Mouse (Mus musculus): ENCODE results near the gene Cdkl3. TPM values are rescaled to one million over a fixed set of nuclear protein-coding genes. Genes with fewer than 3 reads are reported as not detected.

Cdkl3 gene
- polyA plus RNA-seq, 2 experiments = 0.75 to 0.81 TPM

DNA sequence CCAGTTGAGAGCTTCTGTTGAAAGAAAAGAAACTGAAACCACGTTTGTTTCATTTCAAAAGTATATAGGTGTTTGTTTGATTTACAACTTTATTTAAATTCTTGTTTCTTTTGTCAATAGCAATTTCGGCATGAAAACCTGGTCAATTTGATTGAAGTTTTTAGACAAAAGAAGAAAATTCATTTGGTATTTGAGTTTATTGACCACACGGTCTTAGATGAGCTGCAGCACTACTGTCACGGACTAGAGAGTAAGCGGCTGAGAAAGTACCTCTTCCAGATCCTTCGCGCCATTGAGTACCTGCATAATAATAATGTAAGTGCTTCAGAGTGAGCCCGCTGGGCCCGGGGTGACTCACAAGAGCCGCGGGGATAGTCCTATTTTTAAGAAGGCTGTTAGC lies 7.0 kb downstream of the Cdkl3 start:
- WGBS (ENCODE audit: insufficient replicate concordance) = 75% methylated on average over 11 of the region's 11 CpGs
- no peaks in the 10 kb centered on the region for H3K36me3 ChIP-seq (replicated peaks; ENCODE audit: control insufficient read depth, insufficient read depth, low read depth)
- no peak for DNase-seq (ENCODE audit: low read depth in 3 of 3, low spot score in 3 of 3)
- H3K4me1 ChIP-seq (replicated peaks; ENCODE audit: control insufficient read depth in 2 of 2, insufficient read depth in 2 of 2, low read length in 1 of 2) = no peaks in the 10 kb centered on the region
- no peaks in the 10 kb centered on the region for H3K9me3 ChIP-seq (ENCODE audit: control insufficient read depth, low read length)
- no peak overlapping the region for H3K4me3 ChIP-seq (ENCODE audit: insufficient read depth in 1 of 2, low read depth in 2 of 2, low read length in 2 of 2)
- H3K27ac ChIP-seq = no peak overlapping the region
- H3K27me3 ChIP-seq (ENCODE audit: control insufficient read depth, insufficient read depth, low read length) = no peaks in the 10 kb centered on the region
- no peak overlapping the region for H3K9ac ChIP-seq (replicated peaks)
- H3K4me2 ChIP-seq (ENCODE audit: low read depth) = no peak overlapping the region
- TF ChIP-seq EP300 (IDR thresholded peaks at IDR 0.05; ENCODE audit: low read depth) (no peak), CTCF (IDR thresholded peaks at IDR 0.05; ENCODE audit: low read depth) (no peak)
- ATAC-seq (ENCODE audit: insufficient read depth) = no peak

- no peak for DNase-seq (ENCODE audit: low read depth in 3 of 3, low spot score in 3 of 3)
- no peak overlapping the region for H3K27ac ChIP-seq
- H3K9ac ChIP-seq (replicated peaks) = no peak overlapping the region
- H3K4me2 ChIP-seq (ENCODE audit: low read depth) = no peak overlapping the region
- WGBS (ENCODE audit: insufficient replicate concordance) = 67% methylated on average over 5 of the region's 5 CpGs
- no peaks in the 10 kb centered on the region for H3K4me1 ChIP-seq (replicated peaks; ENCODE audit: control insufficient read depth in 2 of 2, insufficient read depth in 2 of 2, low read length in 1 of 2)
- no peak for ATAC-seq (ENCODE audit: insufficient read depth)
- no peaks in the 10 kb centered on the region for H3K27me3 ChIP-seq (ENCODE audit: control insufficient read depth, insufficient read depth, low read length)
- no peaks in the 10 kb centered on the region for H3K9me3 ChIP-seq (ENCODE audit: control insufficient read depth, low read length)
- TF ChIP-seq CTCF (IDR thresholded peaks at IDR 0.05; ENCODE audit: low read depth) (no peak), EP300 (IDR thresholded peaks at IDR 0.05; ENCODE audit: low read depth) (no peak)
- H3K36me3 ChIP-seq (replicated peaks; ENCODE audit: control insufficient read depth, insufficient read depth, low read depth) = no peaks in the 10 kb centered on the region
- no peak overlapping the region for H3K4me3 ChIP-seq (ENCODE audit: insufficient read depth in 1 of 2, low read depth in 2 of 2, low read length in 2 of 2)
Observed at GRCm38 (mm10) chr11:52011541-52011940, 7.5 kb downstream of the Cdkl3 start.

DNA sequence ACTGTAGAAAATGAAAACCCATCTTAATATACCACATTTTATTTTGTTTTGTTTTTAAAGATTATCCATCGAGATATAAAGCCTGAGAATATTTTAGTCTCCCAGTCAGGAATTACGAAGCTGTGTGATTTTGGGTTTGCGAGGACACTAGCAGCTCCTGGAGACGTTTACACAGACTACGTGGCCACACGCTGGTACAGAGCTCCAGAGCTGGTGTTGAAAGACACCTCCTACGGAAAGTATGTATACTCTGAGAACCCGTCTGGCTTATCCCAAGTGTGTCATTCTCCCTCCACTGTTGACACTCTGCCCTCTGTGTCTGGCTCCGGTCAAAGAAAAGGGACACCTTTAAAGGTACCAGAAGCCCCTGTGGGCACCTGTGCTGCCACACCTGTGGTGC lies 14.2 kb downstream of the Cdkl3 start:
- Histone ChIP-seq H3K4me2 (ENCODE audit: low read depth) (no peak overlapping the region), H3K4me1 (replicated peaks; ENCODE audit: control insufficient read depth in 2 of 2, insufficient read depth in 2 of 2, low read length in 1 of 2) (no peaks in the 10 kb centered on the region), H3K9me3 (ENCODE audit: control insufficient read depth, low read length) (no peaks in the 10 kb centered on the region), H3K27ac (no peak overlapping the region), H3K27me3 (ENCODE audit: control insufficient read depth, insufficient read depth, low read length) (no peaks in the 10 kb centered on the region), H3K9ac (replicated peaks) (no peak overlapping the region), H3K36me3 (replicated peaks; ENCODE audit: control insufficient read depth, insufficient read depth, low read depth) (no peaks in the 10 kb centered on the region), H3K4me3 (ENCODE audit: insufficient read depth in 1 of 2, low read depth in 2 of 2, low read length in 2 of 2) (no peak overlapping the region)
- 73% methylated on average over 9 of the region's 9 CpGs for WGBS (ENCODE audit: insufficient replicate concordance)
- DNase-seq (ENCODE audit: low read depth in 3 of 3, low spot score in 3 of 3) (no peak), ATAC-seq (ENCODE audit: insufficient read depth) (no peak)
- TF ChIP-seq EP300 (IDR thresholded peaks at IDR 0.05; ENCODE audit: low read depth) (no peak), CTCF (IDR thresholded peaks at IDR 0.05; ENCODE audit: low read depth) (no peak)

DNA sequence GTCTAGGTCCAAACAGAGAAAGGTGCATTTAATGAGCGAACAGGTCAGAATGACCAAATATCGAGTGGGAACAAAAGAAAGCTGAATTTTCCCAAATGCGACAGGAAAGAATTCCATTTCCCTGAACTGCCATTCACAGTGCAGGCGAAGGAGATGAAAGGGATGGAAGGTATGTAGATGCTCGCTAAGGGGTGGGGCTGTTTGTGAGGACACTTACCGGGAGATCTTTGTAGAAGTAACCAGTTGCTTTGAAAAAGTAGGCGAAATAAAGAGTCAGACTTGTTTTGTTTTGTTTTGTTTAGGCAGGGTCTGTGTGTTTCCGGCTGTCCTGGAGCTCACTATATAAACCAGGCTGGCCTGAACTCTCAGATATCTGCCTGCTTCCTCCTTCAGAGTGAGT lies 28.3 kb downstream of the Cdkl3 start:
- Histone ChIP-seq H3K4me3 (ENCODE audit: insufficient read depth in 1 of 2, low read depth in 2 of 2, low read length in 2 of 2) (no peak overlapping the region), H3K27me3 (ENCODE audit: control insufficient read depth, insufficient read depth, low read length) (no peaks in the 10 kb centered on the region), H3K9ac (replicated peaks) (no peak overlapping the region), H3K36me3 (replicated peaks; ENCODE audit: control insufficient read depth, insufficient read depth, low read depth) (no peaks in the 10 kb centered on the region), H3K4me1 (replicated peaks; ENCODE audit: control insufficient read depth in 2 of 2, insufficient read depth in 2 of 2, low read length in 1 of 2) (no peaks in the 10 kb centered on the region), H3K9me3 (ENCODE audit: control insufficient read depth, low read length) (no peaks in the 10 kb centered on the region), H3K4me2 (ENCODE audit: low read depth) (no peak overlapping the region), H3K27ac (no peak overlapping the region)
- DNase-seq (ENCODE audit: low read depth in 3 of 3, low spot score in 3 of 3) (no peak), ATAC-seq (ENCODE audit: insufficient read depth) (no peak)
- TF ChIP-seq CTCF (IDR thresholded peaks at IDR 0.05; ENCODE audit: low read depth) (no peak), EP300 (IDR thresholded peaks at IDR 0.05; ENCODE audit: low read depth) (no peak)
- WGBS (ENCODE audit: insufficient replicate concordance) = 54% methylated on average over 8 of the region's 8 CpGs

DNA sequence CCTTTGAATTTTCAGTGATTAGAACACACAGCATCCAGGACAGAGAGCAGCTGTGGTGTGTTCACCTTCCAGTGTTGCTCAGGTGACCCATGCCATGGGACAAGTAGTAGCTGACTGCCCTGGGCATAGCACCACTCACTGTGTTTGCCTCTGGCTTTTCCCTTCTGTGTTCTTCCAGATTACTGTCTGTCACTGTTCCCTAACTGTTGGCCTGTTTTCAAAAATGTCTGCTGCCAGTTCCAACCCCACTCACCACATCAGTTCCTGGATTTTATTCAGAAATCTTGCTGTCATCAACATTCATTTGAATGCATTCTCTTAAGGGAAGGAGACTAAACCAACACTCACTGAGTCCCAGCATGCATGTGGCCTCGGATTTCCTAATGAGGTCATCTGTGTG lies 29.9 kb downstream of the Cdkl3 start:
- Histone ChIP-seq H3K4me2 (ENCODE audit: low read depth) (no peak overlapping the region), H3K4me3 (ENCODE audit: insufficient read depth in 1 of 2, low read depth in 2 of 2, low read length in 2 of 2) (no peak overlapping the region), H3K36me3 (replicated peaks; ENCODE audit: control insufficient read depth, insufficient read depth, low read depth) (no peaks in the 10 kb centered on the region), H3K4me1 (replicated peaks; ENCODE audit: control insufficient read depth in 2 of 2, insufficient read depth in 2 of 2, low read length in 1 of 2) (no peaks in the 10 kb centered on the region), H3K27me3 (ENCODE audit: control insufficient read depth, insufficient read depth, low read length) (no peaks in the 10 kb centered on the region), H3K27ac (no peak overlapping the region), H3K9me3 (ENCODE audit: control insufficient read depth, low read length) (no peaks in the 10 kb centered on the region), H3K9ac (replicated peaks) (no peak overlapping the region)
- TF ChIP-seq EP300 (IDR thresholded peaks at IDR 0.05; ENCODE audit: low read depth) (no peak), CTCF (IDR thresholded peaks at IDR 0.05; ENCODE audit: low read depth) (no peak)
- WGBS (ENCODE audit: insufficient replicate concordance) = 70% methylated on average over 1 of the region's 1 CpGs
- ATAC-seq (ENCODE audit: insufficient read depth) (no peak), DNase-seq (ENCODE audit: low read depth in 3 of 3, low spot score in 3 of 3) (no peak)

Measured in liver, embryonic 14.5 days (tissue).